Mouse (Mus musculus) embryonic facial prominence, embryonic 14.5 days (tissue): ENCODE data around the gene Comt. TPM values are rescaled to one million over a fixed set of nuclear protein-coding genes. Genes with fewer than 3 reads are reported as not detected.
A peak's percentile ranks its signal among the peaks of the same experiment; 100 is the strongest.

Source experiments
- ATAC-seq: fragments of 200-750 bp; cut with Nextera tagmentation; 2 replicates; pipeline ENCODE4 v1.8.0; 2017; ENCODE audit warnings: low read depth, moderate number of reproducible peaks, moderate TSS enrichment
- DNase-seq: peaks from one replicate; pipeline ENCODE4 v3.0.0-alpha.2; 2015; ENCODE audit warnings: low spot score
- H3K27ac ChIP-seq: fragments of 300-500 bp; sonication (generic); replicated peaks from 2 replicates; pipeline ENCODE4 v1.5.1; 2014; ENCODE audit warnings: low read depth, mild to moderate bottlenecking, low read length, moderate library complexity
- H3K27me3 ChIP-seq: fragments of 300-500 bp; sonication (generic); replicated peaks from 2 replicates; pipeline ENCODE4 v1.6.1; 2014; ENCODE audit warnings: low read length; ENCODE audit not compliant: control insufficient read depth, insufficient read depth
- H3K36me3 ChIP-seq: fragments of 300-500 bp; sonication (generic); 2 replicates; pipeline ENCODE4 v1.6.1; 2014; ENCODE audit warnings: low read length, mixed read lengths; ENCODE audit not compliant: control insufficient read depth, insufficient read depth
- H3K4me1 ChIP-seq: fragments of 300-500 bp; sonication (generic); 2 replicates; pipeline ENCODE4 v1.6.1; 2014; ENCODE audit warnings: antibody characterized with exemption, low read length; ENCODE audit not compliant: control insufficient read depth, insufficient read depth
- H3K4me2 ChIP-seq: fragments of 300-500 bp; sonication (generic); 2 replicates; pipeline ENCODE4 v1.6.1; 2014; ENCODE audit warnings: low read depth, mild to moderate bottlenecking, low read length, moderate library complexity, mixed read lengths
- H3K4me3 ChIP-seq: fragments of 300-500 bp; sonication (generic); 2 replicates; pipeline ENCODE4 v1.5.1; 2014; ENCODE audit warnings: low read depth, mild to moderate bottlenecking, low read length
- H3K9ac ChIP-seq: fragments of 300-500 bp; sonication (generic); 2 replicates; pipeline ENCODE4 v1.6.1; 2014; ENCODE audit warnings: low read depth, mild to moderate bottlenecking, low read length, moderate library complexity, mixed read lengths
- H3K9me3 ChIP-seq: fragments of 300-500 bp; sonication (generic); 2 replicates; pipeline ENCODE4 v1.6.1; 2016; ENCODE audit warnings: low read length; ENCODE audit not compliant: control insufficient read depth
- WGBS: fragments of 180-500 bp; shearing (Covaris S2); extraction: QIAGEN DNeasy Blood & Tissue Kit; methylation state at CpG from one replicate; pipeline ENCODE4 v1.1.7; 2014; 5-methylcytosine and 5-hydroxymethylcytosine counted together
- microRNA-seq: library from miRNA; unstranded; fragments of <30 nt; microRNA quantifications from one replicate; pipeline ENCODE4, GENCODE M21; 2016; ENCODE audit warnings: borderline number of aligned reads
- polyA plus RNA-seq: library from polyadenylated mRNA; unstranded; fragments of >200 nt; fragmentation: Nextera tagmentation; extraction: Ambion mirVana; gene quantifications from 2 replicates; pipeline ENCODE4 v1.2.1, GENCODE M21; 2014

Gene Comt
- polyA plus RNA-seq, 1 experiment from 2014 or later: 85.4 TPM

GRCm38 (mm10) chr16:18366849-18367248 lies 59.8 kb downstream of the Comt start:
- Histone ChIP-seq H3K4me1 (no peaks in the 10 kb centered on the region), H3K27me3 (no peaks in the 10 kb centered on the region), H3K4me3 (no peak overlapping the region), H3K27ac (no peak overlapping the region), H3K9me3 (no peaks in the 10 kb centered on the region), H3K4me2 (no peak overlapping the region), H3K36me3 (no peaks in the 10 kb centered on the region), H3K9ac (no peak overlapping the region)
- ATAC-seq: no peak
- DNase-seq: peak; percentile 47
- 66% methylated on average over 4 of the region's 4 CpGs for WGBS

GRCm38 (mm10) chr16:18362948-18363347 lies 63.7 kb downstream of the Comt start:
- no peak overlapping the region for H3K9ac ChIP-seq
- H3K27ac ChIP-seq: no peak overlapping the region
- ATAC-seq: no peak
- H3K4me2 ChIP-seq: no peak overlapping the region
- H3K36me3 ChIP-seq: no peaks in the 10 kb centered on the region
- H3K27me3 ChIP-seq: no peaks in the 10 kb centered on the region
- H3K9me3 ChIP-seq: no peaks in the 10 kb centered on the region
- 66% methylated on average over 8 of the region's 8 CpGs for WGBS
- no peaks in the 10 kb centered on the region for H3K4me1 ChIP-seq
- no peak for DNase-seq
- no peak overlapping the region for H3K4me3 ChIP-seq

GRCm38 (mm10) chr16:18360151-18360805 lies 66.4 kb downstream of the Comt start:
- no peaks in the 10 kb centered on the region for H3K36me3 ChIP-seq
- H3K4me3 ChIP-seq: no peak overlapping the region
- H3K9me3 ChIP-seq: no peaks in the 10 kb centered on the region
- WGBS: 72% methylated on average over 6 of the region's 6 CpGs
- no peak overlapping the region for H3K4me2 ChIP-seq
- H3K27ac ChIP-seq: no peak overlapping the region
- H3K27me3 ChIP-seq: no peaks in the 10 kb centered on the region
- ATAC-seq (no peak), DNase-seq (no peak)
- no peaks in the 10 kb centered on the region for H3K4me1 ChIP-seq
- H3K9ac ChIP-seq: no peak overlapping the region

GRCm38 (mm10) chr16:18357977-18358376 lies 68.7 kb downstream of the Comt start:
- Histone ChIP-seq H3K4me2 (no peak overlapping the region), H3K4me1 (no peaks in the 10 kb centered on the region), H3K27me3 (no peaks in the 10 kb centered on the region), H3K4me3 (no peak overlapping the region), H3K9me3 (no peaks in the 10 kb centered on the region), H3K9ac (no peak overlapping the region), H3K36me3 (no peaks in the 10 kb centered on the region), H3K27ac (no peak overlapping the region)
- ATAC-seq: no peak
- no peak for DNase-seq
- 84% methylated on average over 6 of the region's 6 CpGs for WGBS

- no peak overlapping the region for H3K27ac ChIP-seq
- ATAC-seq: no peak
- no peak overlapping the region for H3K9ac ChIP-seq
- H3K9me3 ChIP-seq: no peaks in the 10 kb centered on the region
- H3K4me2 ChIP-seq: no peak overlapping the region
- H3K36me3 ChIP-seq: no peaks in the 10 kb centered on the region
- no peak overlapping the region for H3K4me3 ChIP-seq
- 83% methylated on average over 1 of the region's 1 CpGs for WGBS
- no peak for DNase-seq
- H3K27me3 ChIP-seq: no peaks in the 10 kb centered on the region
- no peaks in the 10 kb centered on the region for H3K4me1 ChIP-seq
Measured at GRCm38 (mm10) chr16:18356961-18357360, 69.7 kb downstream of the Comt start.

Small RNA genes within 50 kb of the gene (microRNA-seq; reads per million reads assigned to microRNA genes)
- not detected for gene Gm26219

Other genes with a start within 250 kb of the Comt start
- gene Ccdc188, start 209.0 kb downstream of the Comt start, polyA plus RNA-seq: not detected in 2 replicates
- gene Zdhhc8, start 191.7 kb downstream of the Comt start, polyA plus RNA-seq: 23.6 and 25.4 TPM in 2 replicates
- gene Trmt2a, start 178.2 kb downstream of the Comt start, polyA plus RNA-seq: 79.1 and 83.5 TPM in 2 replicates
- gene Ranbp1, start 178.1 kb downstream of the Comt start, polyA plus RNA-seq: 515 and 520 TPM in 2 replicates
- gene Gm49776, start 168.5 kb downstream of the Comt start, polyA plus RNA-seq: 1.2 and 6.5 TPM in 2 replicates
- 28.9 and 34.3 TPM in 2 replicates for gene Dgcr8, start 137.6 kb downstream of the Comt start, polyA plus RNA-seq
- gene Tango2, start 78.7 kb downstream of the Comt start, polyA plus RNA-seq: 28.2 and 30.6 TPM in 2 replicates
- 23.0 and 23.5 TPM in 2 replicates for gene Arvcf, start 78.7 kb downstream of the Comt start, polyA plus RNA-seq
- 14.7 TPM in 2 replicates for gene Txnrd2, start 468 bp downstream of the Comt start, polyA plus RNA-seq
- 16.5 and 17.8 TPM in 2 replicates for gene Gnb1l, start 71.9 kb upstream of the Comt start, polyA plus RNA-seq
- 3.2 and 3.8 TPM in 2 replicates for gene Rtl10, start 72.0 kb upstream of the Comt start, polyA plus RNA-seq
- gene Tbx1, start 163.8 kb upstream of the Comt start, polyA plus RNA-seq: 10.5 and 12.4 TPM in 2 replicates
- gene Gp1bb, start 195.6 kb upstream of the Comt start, polyA plus RNA-seq: 3.0 and 3.1 TPM in 2 replicates
- gene Gm49601, start 199.6 kb upstream of the Comt start, polyA plus RNA-seq: 2.4 and 2.6 TPM in 2 replicates
- gene Sept5, start 203.1 kb upstream of the Comt start, polyA plus RNA-seq: 34.1 and 43.5 TPM in 2 replicates